Mouse (Mus musculus): ENCODE data around the gene Ccdc28b. TPM values are rescaled to one million over a fixed set of nuclear protein-coding genes. Genes with fewer than 3 reads are reported as not detected.
A peak's percentile ranks its signal among the peaks of the same experiment; 100 is the strongest.

Gene Ccdc28b
- total RNA-seq, 1 experiment from 2014 or later: 57.7 TPM

DNA sequence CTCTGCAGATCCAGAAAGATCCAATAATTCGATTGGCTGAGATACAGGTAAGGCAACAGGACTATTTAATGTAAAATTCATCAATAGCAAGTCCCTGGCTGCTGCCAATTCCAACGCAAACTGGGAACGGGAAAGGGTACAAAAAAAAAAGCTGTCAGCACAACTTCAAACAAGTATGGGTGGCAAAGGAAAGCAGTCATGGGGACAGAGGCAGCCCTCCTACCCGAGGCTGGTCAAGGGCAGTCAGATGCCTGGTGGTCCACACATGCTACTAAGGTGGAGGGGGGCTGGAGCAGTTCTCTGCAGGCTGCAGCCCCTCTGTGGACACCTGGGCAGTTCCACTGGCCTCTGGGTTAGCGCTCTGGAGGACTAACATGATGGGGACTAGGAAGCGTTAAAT is 2.3 kb upstream of the Ccdc28b start:
- ATAC-seq (replicated peaks in 1 of 2; ENCODE audit: insufficient read depth in 1 of 2, low FRiP score in 2 of 2, low TSS enrichment in 1 of 2, low read depth in 1 of 2, poor library complexity in 2 of 2, severe bottlenecking in 2 of 2): no peak

DNA sequence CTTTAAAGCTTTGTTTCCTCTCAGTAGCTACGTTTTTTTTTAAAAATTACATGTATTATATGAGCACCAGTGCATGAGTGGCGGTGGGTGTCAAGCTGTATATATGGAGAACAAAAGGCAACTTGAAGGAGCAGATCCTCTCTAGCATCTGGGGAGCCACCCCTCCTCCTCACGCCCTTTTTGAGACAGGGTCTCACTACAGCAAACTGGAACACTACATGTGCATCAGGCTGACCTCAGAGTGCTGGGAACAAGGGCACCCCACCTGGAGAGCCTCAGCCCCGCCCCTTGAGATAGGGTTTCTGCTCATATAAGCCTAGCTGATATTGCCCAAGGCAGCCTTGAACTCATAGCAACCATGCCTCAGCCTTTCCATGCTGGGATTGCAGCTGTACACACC is 1.7 kb upstream of the Ccdc28b start:
- ATAC-seq (replicated peaks in 1 of 2; ENCODE audit: insufficient read depth in 1 of 2, low FRiP score in 2 of 2, low TSS enrichment in 1 of 2, low read depth in 1 of 2, poor library complexity in 2 of 2, severe bottlenecking in 2 of 2): no peak

DNA sequence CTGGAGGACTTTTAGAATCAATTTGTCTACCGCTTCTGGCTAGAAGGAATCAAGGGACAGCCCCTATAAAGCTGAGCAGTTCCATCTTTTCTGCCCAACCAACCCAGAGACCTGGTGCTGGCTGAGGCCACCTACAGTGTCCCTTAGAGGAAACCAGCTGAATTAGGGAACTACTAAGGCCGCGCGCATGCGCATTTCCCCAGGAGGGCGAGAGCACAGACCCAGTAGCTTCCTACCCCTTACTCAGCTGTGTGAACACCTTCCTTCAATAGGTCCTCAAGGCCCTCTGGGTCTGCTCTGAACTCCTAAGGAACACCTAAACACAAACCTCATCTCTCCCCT is 1.3 kb upstream of the Ccdc28b start:
- ATAC-seq (replicated peaks in 1 of 2; ENCODE audit: insufficient read depth in 1 of 2, low FRiP score in 2 of 2, low TSS enrichment in 1 of 2, low read depth in 1 of 2, poor library complexity in 2 of 2, severe bottlenecking in 2 of 2): peak; percentile 68

DNA sequence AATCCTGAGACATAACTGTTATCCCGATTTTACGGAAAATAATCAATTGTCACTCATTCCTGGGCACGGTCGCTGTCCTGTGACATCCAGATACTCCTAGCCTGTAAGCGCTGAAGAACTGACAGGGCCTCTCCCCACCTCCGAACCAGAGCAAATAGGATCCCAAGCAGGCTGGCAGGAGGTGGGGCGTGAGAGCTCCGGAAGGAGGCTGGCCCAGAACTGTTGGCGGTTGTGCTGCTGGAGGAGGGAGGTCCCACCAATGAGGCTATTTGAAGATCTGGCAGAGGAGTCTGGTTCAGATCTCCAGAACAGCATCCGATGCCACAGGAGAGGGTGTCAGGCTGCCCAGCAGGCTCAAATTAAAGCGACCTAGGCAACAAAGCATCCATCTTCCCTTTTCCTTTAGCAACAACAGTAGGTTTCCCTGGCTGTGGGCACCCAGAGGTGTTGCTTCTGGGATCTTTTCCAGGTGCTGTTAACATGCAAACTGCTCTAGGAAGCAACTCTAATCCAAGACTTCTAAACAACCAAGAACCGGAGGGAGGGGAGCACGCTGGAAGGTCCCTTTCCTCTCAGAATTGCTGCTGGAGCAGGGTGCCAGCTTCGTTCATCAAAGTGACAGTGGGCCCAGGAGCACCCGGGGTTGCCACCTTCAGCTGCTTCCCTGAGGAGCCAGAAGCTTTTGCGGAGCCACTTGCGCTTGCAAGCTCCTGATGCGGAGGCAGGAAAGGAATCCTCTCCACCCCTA is 708 bp upstream of the Ccdc28b start:
- ATAC-seq (replicated peaks in 1 of 2; ENCODE audit: insufficient read depth in 1 of 2, low FRiP score in 2 of 2, low TSS enrichment in 1 of 2, low read depth in 1 of 2, poor library complexity in 2 of 2, severe bottlenecking in 2 of 2): peak; percentile 93 to 95

DNA sequence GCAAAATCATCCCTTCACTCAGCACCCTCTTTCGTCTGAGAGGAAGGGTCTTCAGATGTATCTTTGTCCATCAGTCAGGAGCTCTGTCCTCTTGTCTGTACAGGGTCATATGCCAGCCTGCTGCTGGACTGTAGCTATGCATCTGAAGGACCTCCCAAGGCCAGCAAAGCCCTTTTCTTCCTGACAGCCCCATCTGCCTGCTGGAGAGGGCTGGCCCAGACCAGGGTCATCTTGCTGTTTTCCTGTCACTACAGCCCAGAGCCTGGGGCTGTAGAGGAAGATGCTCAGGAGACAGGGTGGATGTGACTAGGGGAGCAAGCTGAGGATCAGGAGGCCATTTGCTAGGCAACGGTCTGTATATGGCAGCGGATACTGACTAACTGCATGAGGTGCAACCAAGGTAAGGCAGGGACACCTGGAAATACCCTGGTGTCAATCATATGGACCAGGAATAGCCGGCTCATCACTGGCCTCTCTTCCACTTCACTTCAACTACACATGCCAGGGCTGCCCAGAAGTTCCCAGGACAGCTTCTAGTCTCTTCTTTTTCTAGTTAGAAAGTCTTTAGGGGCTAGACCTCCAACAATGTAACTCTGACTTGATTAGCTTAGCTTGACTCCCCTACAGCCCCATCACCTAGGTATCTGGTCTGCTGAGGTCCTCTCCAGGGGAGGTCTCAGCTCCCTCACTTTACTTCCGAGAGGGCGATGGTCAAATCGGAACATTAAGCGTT is 778 bp downstream of the Ccdc28b start:
- ATAC-seq (replicated peaks in 1 of 2; ENCODE audit: insufficient read depth in 1 of 2, low FRiP score in 2 of 2, low TSS enrichment in 1 of 2, low read depth in 1 of 2, poor library complexity in 2 of 2, severe bottlenecking in 2 of 2): no peak

DNA sequence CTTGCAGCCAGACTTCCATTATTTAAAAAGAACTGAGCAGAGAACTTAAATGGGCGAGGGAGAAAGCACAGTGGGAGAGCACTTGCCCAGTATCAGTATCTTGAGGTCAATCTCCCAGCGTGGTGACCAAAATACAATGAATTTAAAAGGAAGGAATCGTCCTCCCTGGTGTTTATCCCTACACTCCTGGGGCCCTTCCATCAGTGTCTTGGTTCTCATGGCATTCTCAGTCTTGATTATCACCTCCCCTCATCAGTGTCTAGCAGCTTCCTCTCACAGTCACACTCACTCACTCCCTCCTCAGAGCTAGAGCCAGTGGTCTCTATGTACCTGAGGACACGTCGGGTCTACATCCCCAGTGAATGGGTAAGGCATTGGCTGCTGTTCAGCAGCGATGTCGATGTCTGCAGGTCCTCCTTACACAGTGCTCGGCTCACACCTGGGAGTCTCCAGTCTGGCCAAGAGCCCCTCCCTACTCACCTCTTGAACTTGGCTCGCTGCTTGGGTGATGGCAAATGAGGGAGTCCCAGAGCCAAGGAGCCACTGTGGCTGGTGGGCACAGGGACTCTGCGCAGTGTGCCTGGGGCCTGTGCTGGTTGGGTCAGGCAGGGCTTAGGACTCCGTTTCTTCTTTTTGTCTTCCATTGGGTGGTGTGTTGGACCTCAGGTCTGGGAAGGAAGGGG is 1.5 kb downstream of the Ccdc28b start:
- ATAC-seq (replicated peaks in 1 of 2; ENCODE audit: insufficient read depth in 1 of 2, low FRiP score in 2 of 2, low TSS enrichment in 1 of 2, low read depth in 1 of 2, poor library complexity in 2 of 2, severe bottlenecking in 2 of 2): no peak

DNA sequence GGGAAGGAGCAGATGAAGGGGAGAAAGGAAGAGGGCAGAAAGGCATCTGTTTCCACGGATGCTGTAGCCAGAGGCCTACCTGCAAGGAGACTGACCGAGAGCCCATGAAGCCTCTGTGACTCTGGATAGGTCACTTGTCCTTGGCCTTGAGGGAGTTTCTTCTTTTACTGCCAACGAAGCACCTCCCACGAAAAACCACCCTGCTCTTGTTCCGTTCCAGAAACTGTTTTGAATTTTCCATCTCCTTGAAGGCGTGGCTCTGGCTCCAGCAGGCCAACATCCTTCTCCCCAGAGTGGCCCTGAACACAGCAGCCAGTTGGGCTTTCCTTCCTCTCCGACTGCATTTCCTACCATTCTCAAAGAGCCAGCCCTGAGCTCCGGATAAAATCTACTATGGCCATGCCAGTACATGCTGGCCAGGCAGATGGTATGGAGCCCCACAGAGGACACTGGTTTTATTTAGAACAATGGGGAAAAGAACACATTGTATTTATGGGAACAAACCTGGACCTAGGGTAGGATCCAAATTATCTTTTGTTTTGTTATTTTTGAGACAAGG is 2.4 kb downstream of the Ccdc28b start:
- ATAC-seq (replicated peaks in 1 of 2; ENCODE audit: insufficient read depth in 1 of 2, low FRiP score in 2 of 2, low TSS enrichment in 1 of 2, low read depth in 1 of 2, poor library complexity in 2 of 2, severe bottlenecking in 2 of 2): no peak

DNA sequence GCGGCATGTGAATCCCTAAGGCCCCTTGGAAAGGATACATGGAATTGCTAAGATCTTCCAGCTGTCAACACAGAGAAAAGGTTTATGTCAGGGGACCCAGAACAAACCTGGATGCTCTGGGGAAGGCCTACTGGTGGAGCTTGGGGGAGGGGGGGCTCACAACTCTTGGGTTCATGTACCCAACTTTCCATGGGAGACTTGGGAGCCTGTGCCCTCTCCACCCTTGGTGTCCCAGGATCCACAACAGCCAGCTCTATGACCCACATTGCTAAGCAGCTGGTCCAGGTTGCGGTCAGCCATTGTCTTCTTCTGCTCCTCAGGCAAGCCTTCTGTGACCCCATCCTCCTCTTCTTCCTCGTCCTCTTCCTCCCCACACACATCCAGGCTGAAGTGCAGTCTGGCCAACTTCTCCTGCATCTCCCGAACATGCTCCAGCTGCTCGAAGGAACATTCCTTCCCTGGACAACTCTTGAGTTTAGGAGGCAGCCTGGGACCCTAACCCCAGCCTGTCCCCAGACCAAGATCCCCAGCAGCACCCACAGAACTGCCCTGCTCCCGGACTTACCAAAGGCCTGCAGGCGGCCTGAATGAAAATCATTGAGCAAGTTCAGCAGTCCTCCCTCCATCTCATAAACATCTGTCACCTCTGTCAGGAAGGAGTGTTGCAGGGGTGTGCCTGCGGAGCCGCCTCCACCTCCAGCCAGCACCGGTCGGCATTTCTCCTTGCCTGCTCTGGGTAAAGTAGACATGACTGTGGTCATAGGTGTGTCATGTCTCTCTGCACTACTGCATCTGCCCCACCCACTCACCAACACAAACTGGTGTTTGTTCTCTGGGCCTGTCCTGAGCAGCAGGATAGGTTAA is 3.1 kb downstream of the Ccdc28b start:
- ATAC-seq (replicated peaks in 1 of 2; ENCODE audit: insufficient read depth in 1 of 2, low FRiP score in 2 of 2, low TSS enrichment in 1 of 2, low read depth in 1 of 2, poor library complexity in 2 of 2, severe bottlenecking in 2 of 2): no peak

DNA sequence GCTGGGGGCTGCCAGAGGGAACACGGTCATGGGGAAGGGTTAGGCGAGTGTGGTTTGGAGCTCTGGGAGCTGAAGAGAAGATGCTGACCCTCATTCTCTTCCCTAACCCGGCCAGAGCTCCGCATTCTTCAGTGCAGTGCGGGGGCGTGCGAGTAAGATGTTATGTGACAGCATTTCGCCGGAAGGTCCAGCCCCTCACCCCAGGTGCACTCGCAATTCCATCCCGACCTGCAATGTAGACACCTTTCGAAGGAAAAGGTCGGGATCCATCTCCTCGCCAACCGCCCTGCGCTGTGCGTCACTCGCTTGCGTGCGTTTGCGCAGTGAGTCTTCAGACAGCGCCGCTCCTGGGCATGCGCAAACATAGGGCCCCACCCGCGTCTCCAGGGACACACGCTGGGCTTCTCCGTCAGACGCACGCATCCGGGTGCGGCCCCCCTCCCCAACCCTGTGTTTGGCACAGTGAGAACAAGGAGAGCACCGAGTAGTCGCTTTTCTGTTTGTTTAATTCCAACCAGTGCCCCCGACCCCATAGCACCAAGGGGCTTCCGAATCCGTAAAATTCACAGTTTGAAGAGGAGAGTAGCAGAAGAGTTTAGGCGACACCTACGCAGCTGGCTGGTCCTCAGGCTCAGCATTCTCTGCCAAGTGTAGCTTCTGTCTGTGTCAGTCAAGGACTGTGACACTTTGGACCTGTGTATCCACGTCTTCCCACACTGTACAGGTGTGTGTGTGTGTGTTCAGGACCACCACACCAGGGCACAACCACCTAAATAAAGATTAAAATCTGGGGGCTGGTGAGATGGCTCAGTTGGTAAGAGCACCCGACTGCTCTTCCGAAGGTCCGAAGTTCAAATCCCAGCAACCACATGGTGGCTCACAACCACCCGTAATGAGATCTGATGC is 4.7 kb downstream of the Ccdc28b start, which contains the start of gene Iqcc:
TSS of gene Iqcc (minus strand) at position 314 of the 906 bp plus-strand sequence.
- peak; percentile 88 to 94 for ATAC-seq (replicated peaks in 1 of 2; ENCODE audit: insufficient read depth in 1 of 2, low FRiP score in 2 of 2, low TSS enrichment in 1 of 2, low read depth in 1 of 2, poor library complexity in 2 of 2, severe bottlenecking in 2 of 2)

DNA sequence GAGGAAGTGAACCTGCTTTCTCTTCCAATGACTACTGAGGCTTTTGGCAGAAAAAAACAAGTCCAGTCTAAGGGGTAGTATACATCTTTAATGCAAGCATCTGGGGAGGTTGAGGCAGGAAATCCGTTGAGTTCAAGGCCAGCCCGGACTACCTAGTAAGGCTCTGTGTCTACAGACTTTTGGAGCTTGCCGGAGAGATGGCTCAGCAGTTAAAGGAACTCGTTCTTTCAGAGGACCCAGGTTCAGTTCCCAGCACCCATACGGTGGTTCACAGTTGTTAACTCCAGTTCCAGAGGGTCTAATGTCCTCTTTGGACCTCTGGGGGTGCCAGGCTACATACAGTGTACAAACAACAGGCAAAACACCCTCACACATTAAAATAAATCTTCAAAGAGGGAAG is 5.7 kb downstream of the Ccdc28b start:
- ATAC-seq (replicated peaks in 1 of 2; ENCODE audit: insufficient read depth in 1 of 2, low FRiP score in 2 of 2, low TSS enrichment in 1 of 2, low read depth in 1 of 2, poor library complexity in 2 of 2, severe bottlenecking in 2 of 2): no peak

DNA sequence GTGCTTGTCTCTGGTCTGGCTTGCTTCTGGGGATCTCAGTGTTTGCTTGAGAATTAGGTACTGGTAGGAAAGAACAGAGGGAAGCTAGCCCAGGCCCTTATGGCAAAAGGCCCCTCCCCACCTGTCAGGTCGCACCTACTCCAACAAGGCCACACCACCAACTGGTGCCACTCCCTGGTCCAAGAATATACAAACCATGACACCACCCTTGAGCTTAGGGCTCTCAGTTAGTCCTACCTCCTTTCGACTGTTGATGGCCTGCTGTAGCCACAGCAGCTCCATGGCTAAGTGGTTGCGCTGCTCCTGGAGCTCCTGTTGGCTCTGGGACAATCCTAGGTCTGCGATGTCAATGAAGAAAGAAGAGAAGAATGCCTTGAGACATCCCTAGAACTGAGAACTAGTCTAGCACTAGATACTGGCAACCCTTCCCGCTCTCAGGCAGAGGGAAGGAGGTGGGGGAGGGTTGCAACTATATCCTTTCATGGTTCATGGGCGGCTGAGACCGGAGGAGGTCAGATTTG is 6.6 kb downstream of the Ccdc28b start:
- no peak for ATAC-seq (replicated peaks in 1 of 2; ENCODE audit: insufficient read depth in 1 of 2, low FRiP score in 2 of 2, low TSS enrichment in 1 of 2, low read depth in 1 of 2, poor library complexity in 2 of 2, severe bottlenecking in 2 of 2)

DNA sequence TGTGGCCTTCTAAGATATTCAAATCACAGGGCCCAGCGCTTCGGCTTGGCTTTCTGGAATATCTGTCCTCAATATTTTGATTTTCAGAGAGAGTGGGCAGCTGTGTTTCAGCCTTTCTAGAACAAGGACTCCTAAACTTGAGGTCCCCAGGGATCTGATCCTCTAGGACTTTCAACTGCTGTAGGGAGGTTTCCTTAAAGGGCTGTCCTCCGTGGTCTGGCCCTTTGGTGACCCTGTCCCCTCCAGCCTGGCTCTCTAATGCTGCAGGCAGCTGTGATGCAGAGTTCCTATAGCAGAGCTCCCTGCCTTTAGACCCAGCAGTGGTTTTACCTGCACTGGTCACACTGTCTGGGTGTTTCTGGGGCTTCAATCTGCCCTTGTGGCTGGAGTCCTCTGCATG is 7.1 kb downstream of the Ccdc28b start:
- no peak for ATAC-seq (replicated peaks in 1 of 2; ENCODE audit: insufficient read depth in 1 of 2, low FRiP score in 2 of 2, low TSS enrichment in 1 of 2, low read depth in 1 of 2, poor library complexity in 2 of 2, severe bottlenecking in 2 of 2)

DNA sequence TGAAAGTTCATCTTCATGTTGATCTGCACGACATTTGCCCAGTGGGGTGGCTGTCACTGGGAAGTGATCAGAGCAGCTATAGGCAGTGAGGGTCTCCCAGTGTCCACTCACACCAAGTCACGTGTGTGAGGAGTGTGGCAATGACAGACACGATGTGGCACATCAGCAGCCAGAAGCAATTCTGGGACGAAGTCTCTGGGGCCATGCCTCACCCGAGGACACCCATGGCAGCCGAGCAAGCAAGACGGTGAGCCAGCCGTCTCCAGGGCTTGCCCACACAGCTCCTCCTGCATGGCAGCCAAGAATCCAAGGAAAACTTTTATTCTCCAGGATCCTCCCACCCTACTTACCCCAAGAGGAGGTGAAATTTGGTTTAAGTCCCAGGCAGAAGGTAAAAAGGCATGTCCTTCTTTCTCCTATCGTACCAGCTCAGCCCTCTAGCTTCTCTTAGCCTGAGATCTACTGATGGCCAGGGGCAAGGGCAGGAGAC is 7.9 kb downstream of the Ccdc28b start:
- ATAC-seq (replicated peaks in 1 of 2; ENCODE audit: insufficient read depth in 1 of 2, low FRiP score in 2 of 2, low TSS enrichment in 1 of 2, low read depth in 1 of 2, poor library complexity in 2 of 2, severe bottlenecking in 2 of 2): no peak

DNA sequence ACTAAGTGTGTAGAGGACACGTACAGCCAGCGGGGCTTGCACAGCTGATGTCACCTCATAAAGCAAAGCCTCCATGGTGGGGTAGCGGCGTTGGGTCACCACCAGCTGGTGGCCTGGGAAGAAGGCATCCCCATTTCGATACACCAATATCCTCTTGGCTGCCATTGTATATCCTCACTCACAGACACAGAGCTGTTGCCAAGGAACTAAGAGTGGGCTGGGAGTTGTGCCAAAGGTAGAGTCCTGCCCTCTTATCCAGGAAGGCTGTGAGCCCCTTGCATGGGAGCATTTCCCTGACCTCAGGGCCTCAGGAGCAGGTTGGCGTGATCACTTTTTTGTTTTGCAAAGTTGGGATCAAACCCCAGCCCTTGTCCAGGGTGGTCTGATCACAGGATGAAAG is 9.7 kb downstream of the Ccdc28b start, which contains the start of gene Dcdc2b:
TSS of gene Dcdc2b (minus strand) at position 165 of the 400 bp plus-strand sequence.
- no peak for ATAC-seq (replicated peaks in 1 of 2; ENCODE audit: insufficient read depth in 1 of 2, low FRiP score in 2 of 2, low TSS enrichment in 1 of 2, low read depth in 1 of 2, poor library complexity in 2 of 2, severe bottlenecking in 2 of 2)

DNA sequence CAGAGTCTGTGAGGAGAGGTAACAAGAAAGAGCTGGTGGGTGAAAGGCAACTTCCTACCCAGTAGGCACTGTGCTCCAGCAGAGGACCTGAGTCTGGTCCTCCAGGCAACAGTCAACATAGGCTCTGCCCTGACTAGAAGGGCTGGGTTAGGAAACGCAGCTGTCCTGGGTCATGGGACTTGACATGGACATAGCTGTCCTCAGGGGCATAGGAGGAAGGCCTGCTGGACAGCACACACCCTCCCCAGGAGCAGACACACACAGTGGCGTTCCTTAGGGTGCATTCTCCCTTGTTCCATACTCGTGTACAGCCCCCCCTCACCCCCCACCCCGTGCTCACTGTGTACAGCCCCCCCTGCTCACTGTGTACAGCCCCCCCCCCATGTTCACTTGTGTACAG is 13.3 kb downstream of the Ccdc28b start:
- ATAC-seq (replicated peaks in 1 of 2; ENCODE audit: insufficient read depth in 1 of 2, low FRiP score in 2 of 2, low TSS enrichment in 1 of 2, low read depth in 1 of 2, poor library complexity in 2 of 2, severe bottlenecking in 2 of 2): no peak

DNA sequence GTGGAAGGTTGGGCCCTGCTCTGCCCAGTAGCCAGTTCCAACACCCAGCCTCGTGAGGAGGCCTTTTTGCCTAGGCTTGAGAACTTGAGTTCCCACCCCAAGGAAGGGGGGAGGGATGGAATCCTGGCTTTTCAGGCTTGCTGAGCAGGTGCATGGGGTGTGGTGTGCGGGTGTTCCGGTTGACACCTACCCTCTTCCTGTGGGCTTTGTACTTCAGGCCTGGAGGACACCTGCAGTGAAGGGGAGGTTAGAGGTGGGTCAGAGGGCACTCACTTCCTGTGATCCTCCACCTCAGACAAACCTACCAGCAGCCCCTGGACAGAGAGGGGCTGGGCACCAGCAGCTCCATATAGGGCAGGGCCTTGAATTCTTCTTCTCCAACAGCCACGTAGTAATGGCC is 13.7 kb downstream of the Ccdc28b start:
- ATAC-seq (replicated peaks in 1 of 2; ENCODE audit: insufficient read depth in 1 of 2, low FRiP score in 2 of 2, low TSS enrichment in 1 of 2, low read depth in 1 of 2, poor library complexity in 2 of 2, severe bottlenecking in 2 of 2): no peak
